Mouse (Mus musculus): ENCODE results near the gene Tbp.

DNA sequence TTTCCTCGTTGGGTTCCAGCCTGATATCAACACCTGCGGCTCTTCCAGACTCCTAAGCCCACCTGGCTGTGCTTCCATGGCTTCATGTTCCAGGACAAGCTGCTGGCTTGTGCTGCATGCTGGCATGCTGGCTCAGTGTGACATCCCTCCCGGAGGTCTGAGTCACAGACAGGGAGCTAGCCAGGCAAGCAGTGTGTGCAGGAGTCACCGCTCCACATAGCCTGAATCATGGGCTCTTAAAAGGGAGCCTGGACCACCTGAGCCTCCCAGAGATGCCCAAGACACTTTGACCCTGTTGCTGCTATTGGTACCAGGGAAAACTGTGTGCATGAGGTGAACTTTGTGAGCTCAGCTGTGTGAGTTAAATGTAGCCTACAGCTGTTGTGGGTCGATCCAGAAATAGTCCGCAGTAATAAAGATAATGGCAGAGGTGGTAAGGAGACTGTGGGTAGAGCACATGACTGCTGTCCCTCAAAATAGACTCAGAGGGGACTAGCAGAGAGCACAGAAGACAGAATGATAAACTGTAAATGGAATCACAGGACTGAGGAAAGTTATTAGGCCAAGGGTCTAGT, 37.7 kb upstream of the Tbp start:
- TF ChIP-seq CTCF (IDR thresholded peaks at IDR 0.05; ENCODE audit: control insufficient read depth, insufficient read depth, insufficient replicate concordance, low read depth, low read length), result no peak
- TF ChIP-seq POLR2A (IDR thresholded peaks at IDR 0.05; ENCODE audit: control insufficient read depth, low read depth, low read length), result no peak

All from testis, adult 2 months (tissue).